Mouse (Mus musculus) heart, adult 2 months (tissue): ENCODE measurements at regions not wholly inside any gene's neighbourhood (a gene's known extent, or its start where the extent isn't known, plus 50 kb on each side); places are given as distances from the start of the nearest gene placed in this dataset.

Source experiments
- DNase-seq, 2 experiments: peaks; one replicate each; pipeline ENCODE4 v3.0.0; 2021
- H3K27ac ChIP-seq: fragments of 200-600 bp; 2 replicates; pipeline ENCODE4 v1.8.1; 2022
- H3K27me3 ChIP-seq: fragments of 200-500 bp; 2 replicates; pipeline ENCODE4 v1.6.1; 2012; ENCODE audit warnings: mild to moderate bottlenecking, low read length, inconsistent platforms, mixed read lengths; ENCODE audit not compliant: control insufficient read depth, insufficient read depth
- H3K36me3 ChIP-seq: fragments of 200-500 bp; 2 replicates; pipeline ENCODE4 v1.6.1; 2012; ENCODE audit warnings: low read length, inconsistent platforms; ENCODE audit not compliant: control insufficient read depth, insufficient read depth
- H3K4me1 ChIP-seq: fragments of 200-500 bp; 2 replicates; pipeline ENCODE4 v1.6.1; 2011; ENCODE audit warnings: low read length; ENCODE audit not compliant: control insufficient read depth, insufficient read depth
- H3K4me3 ChIP-seq: fragments of 200-600 bp; 2 replicates; pipeline ENCODE4 v1.8.1; 2022
- H3K79me2 ChIP-seq: fragments of 200-500 bp; replicated peaks from 2 replicates; pipeline ENCODE4 v1.6.1; 2012; ENCODE audit warnings: mild to moderate bottlenecking, inconsistent platforms, low read length, moderate library complexity, mixed read lengths; ENCODE audit not compliant: control insufficient read depth, insufficient read depth
- H3K9ac ChIP-seq: fragments of 200-500 bp; 2 replicates; pipeline ENCODE4 v1.6.1; 2012; ENCODE audit warnings: low read depth, mild to moderate bottlenecking, control low read depth, inconsistent platforms, low read length, mixed read lengths
- CTCF ChIP-seq: fragments of 200-600 bp; IDR thresholded peaks from 2 replicates; pipeline ENCODE4 v1.8.1; 2022; ENCODE audit warnings: antibody characterized with exemption, mild to moderate bottlenecking, moderate library complexity
- EP300 ChIP-seq: fragments of 200-500 bp; IDR thresholded peaks from 2 replicates; pipeline ENCODE4 v1.6.1; 2011; ENCODE audit warnings: low read depth, low read length, control low read depth; ENCODE audit not compliant: insufficient read depth
- POLR2A ChIP-seq: fragments of 200-500 bp; IDR thresholded peaks from 2 replicates; pipeline ENCODE4 v1.6.1; 2011; ENCODE audit warnings: mild to moderate bottlenecking, low read depth, low read length, control low read depth; ENCODE audit not compliant: insufficient read depth
- WGBS: fragments of 180-500 bp; shearing (Covaris S2); methylation state at CpG from one replicate; pipeline ENCODE4 v1.1.7; 2018; 5-methylcytosine and 5-hydroxymethylcytosine counted together
- intact Hi-C: fragments of 180-260 bp; cut with DNase I; formaldehyde crosslinking; loops from one replicate; pipeline ENCODE4 v1.15.1; 2025

DNA sequence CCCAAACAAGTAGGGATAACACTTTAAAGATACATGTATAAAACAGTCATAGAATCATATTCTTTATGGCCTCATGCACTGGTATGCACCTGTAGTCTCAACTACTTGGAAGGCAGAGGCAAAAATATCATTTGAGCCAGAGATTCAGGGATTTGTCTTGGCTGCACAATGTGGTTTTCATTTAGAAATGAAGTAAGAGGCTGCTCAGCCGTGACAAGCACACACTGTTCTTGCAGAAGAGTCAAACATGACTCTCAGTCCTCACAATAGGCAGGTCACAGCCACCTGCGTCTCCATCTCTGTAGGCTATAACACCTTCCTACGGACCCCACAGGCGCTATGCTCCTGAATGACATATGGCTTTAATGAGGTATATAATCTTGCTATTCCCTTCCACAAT is 317.4 kb upstream of the Tmpo start:
- intact Hi-C loops: no loop called here
- no peak overlapping the region for H3K9ac ChIP-seq
- peak in 1 of 2 experiments; percentile 11 for DNase-seq
- no peaks in the 10 kb centered on the region for H3K4me1 ChIP-seq
- peak overlapping the region; percentile 73 for H3K27ac ChIP-seq
- H3K4me3 ChIP-seq: no peak overlapping the region
- no peaks in the 10 kb centered on the region for H3K27me3 ChIP-seq
- no peaks in the 10 kb centered on the region for H3K36me3 ChIP-seq
- 81% methylated on average over 4 of the region's 4 CpGs for WGBS
- no peaks in the 10 kb centered on the region for H3K79me2 ChIP-seq
- TF ChIP-seq POLR2A (no peak), CTCF (no peak), EP300 (no peak)

DNA sequence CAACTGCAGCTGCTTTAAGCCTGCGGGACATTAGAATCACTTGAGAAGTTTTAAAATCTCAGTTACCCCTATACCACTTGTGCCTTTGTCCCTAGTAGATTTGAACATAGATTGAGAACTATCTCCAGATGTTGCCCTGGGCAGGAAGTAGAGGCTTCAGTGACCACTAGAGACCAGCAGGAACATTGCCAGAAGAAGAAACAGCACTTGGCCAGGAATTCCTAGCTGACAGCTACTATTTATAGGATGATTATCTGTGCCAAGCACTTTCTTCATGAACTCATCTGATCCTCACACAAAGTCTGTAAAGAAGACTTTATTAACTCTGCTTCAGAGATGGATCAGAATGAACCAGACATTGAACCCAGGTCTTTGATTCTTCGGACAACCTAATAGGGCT is 283.6 kb upstream of the Tmpo start:
- peak overlapping the region; percentile 53 for H3K27ac ChIP-seq
- intact Hi-C loops: no loop called here
- H3K4me3 ChIP-seq: no peak overlapping the region
- no peaks in the 10 kb centered on the region for H3K4me1 ChIP-seq
- TF ChIP-seq POLR2A (no peak), EP300 (no peak), CTCF (peak; percentile 27)
- H3K36me3 ChIP-seq: peaks cover 2% of the 10 kb centered on the region; the same call in 1 of the 2 replicates
- no peak overlapping the region for H3K9ac ChIP-seq
- DNase-seq: peak in 1 of 2 experiments; percentile 15
- 78% methylated on average over 2 of the region's 2 CpGs for WGBS
- no peaks in the 10 kb centered on the region for H3K79me2 ChIP-seq
- H3K27me3 ChIP-seq: no peaks in the 10 kb centered on the region

DNA sequence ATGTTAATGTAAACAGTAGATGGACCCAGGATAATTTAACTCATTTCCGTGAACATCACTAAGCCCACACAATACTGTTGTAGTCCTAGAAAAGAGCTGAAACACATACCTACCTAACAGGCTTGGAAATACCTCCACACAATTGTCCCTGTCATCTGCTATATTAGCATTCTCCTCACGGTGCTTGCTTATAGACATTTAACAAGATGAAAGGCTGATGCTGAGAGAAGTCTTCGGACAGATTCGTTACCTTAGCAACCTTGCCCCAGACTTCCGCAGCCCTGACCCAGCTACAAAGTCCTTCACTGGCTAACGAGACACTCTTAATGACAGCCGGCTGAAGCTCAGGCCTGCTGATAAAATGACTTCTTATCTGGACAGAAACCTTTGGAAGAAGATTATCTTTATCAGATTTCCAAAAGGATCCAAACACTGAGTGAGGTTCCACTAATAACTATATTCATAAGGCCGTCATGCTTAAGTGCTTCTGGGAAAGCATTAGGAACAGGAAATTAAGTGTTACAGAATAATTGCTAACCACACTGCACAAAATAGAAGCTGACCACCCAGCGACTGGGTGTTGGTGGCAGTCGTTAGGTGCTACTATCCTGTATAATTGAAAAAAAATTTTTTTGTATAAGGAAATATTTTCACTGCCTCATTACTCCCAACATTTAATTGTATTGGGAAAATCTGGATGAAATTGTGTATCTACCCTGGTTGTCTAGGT is 267.0 kb upstream of the Tmpo start:
- 53% methylated on average over 10 of the region's 10 CpGs for WGBS
- Histone ChIP-seq H3K4me1 (no peaks in the 10 kb centered on the region), H3K36me3 (no peaks in the 10 kb centered on the region), H3K9ac (no peak overlapping the region), H3K4me3 (no peak overlapping the region), H3K79me2 (no peaks in the 10 kb centered on the region), H3K27me3 (no peaks in the 10 kb centered on the region), H3K27ac (no peak overlapping the region)
- TF ChIP-seq POLR2A (no peak), EP300 (no peak), CTCF (no peak)
- no peak for DNase-seq
- intact Hi-C loops: loop anchor here (5.0 kb wide), 1 partner anchor 59 kb away; no protein-coding TSS in a partner anchor

GRCm38 (mm10) chr10:91443321-91443720 is 262.2 kb upstream of the Tmpo start:
- 13% methylated on average over 2 of the region's 2 CpGs for WGBS
- no peaks in the 10 kb centered on the region for H3K27me3 ChIP-seq
- H3K36me3 ChIP-seq: peaks cover 2% of the 10 kb centered on the region; the same call in 1 of the 2 replicates
- H3K79me2 ChIP-seq: no peaks in the 10 kb centered on the region
- peak overlapping the region; percentile 75 for H3K27ac ChIP-seq
- H3K4me3 ChIP-seq: no peak overlapping the region
- H3K4me1 ChIP-seq: peaks cover 4% of the 10 kb centered on the region; the same call in 1 of the 2 replicates
- H3K9ac ChIP-seq: no peak overlapping the region
- DNase-seq: peak in 1 of 2 experiments; percentile 62
- intact Hi-C loops: no loop called here
- TF ChIP-seq POLR2A (no peak), CTCF (peak; percentile 27), EP300 (0 out of 2 replicates have a peak, but pooled peaks have one; percentile 34)

- intact Hi-C loops: no loop called here
- H3K9ac ChIP-seq: no peak overlapping the region
- H3K79me2 ChIP-seq: no peaks in the 10 kb centered on the region
- peaks cover 4% of the 10 kb centered on the region; the same call in 1 of the 2 replicates for H3K4me1 ChIP-seq
- peaks cover 2% of the 10 kb centered on the region; the same call in 1 of the 2 replicates for H3K36me3 ChIP-seq
- peak; percentile 39 to 77 for DNase-seq
- 0 out of 2 replicates have a peak, but pooled peaks have one; percentile 48 for TF ChIP-seq EP300
- TF ChIP-seq CTCF: no peak
- H3K27ac ChIP-seq: peak overlapping the region; percentile 15; the same call in 1 of the 2 replicates
- no peak overlapping the region for H3K4me3 ChIP-seq
- H3K27me3 ChIP-seq: no peaks in the 10 kb centered on the region
- 32% methylated on average over 3 of the region's 3 CpGs for WGBS
Observed at GRCm38 (mm10) chr10:91440051-91440450, 258.9 kb upstream of the Tmpo start.

DNA sequence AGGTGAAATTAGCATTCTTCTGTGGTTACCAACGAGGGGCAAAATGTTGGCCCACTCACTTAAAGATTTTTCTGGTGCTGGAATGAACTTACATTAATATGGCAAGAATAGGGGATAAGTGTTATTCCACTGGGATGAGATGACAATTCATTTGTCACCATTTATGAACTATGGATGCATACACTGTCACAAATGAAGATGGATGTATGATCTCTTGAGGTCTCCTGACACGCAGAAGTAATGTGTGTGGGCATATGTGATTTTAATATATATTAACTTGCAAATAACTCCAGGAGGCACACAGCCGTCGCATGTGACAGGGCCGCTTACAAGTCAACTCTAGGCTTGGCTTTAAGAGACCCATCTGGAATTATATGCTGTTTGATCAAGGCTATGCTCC is 256.8 kb upstream of the Tmpo start:
- Histone ChIP-seq H3K9ac (no peak overlapping the region), H3K4me3 (no peak overlapping the region), H3K36me3 (peaks cover 2% of the 10 kb centered on the region; the same call in 1 of the 2 replicates), H3K79me2 (no peaks in the 10 kb centered on the region), H3K27me3 (no peaks in the 10 kb centered on the region), H3K4me1 (peaks cover 3% of the 10 kb centered on the region; the same call in 1 of the 2 replicates), H3K27ac (no peak overlapping the region)
- no peak for TF ChIP-seq POLR2A
- TF ChIP-seq CTCF: no peak
- intact Hi-C loops: no loop called here
- no peak for DNase-seq
- WGBS: 90% methylated on average over 5 of the region's 5 CpGs
